Mouse (Mus musculus) hindbrain, embryonic 14.5 days (tissue): ENCODE measurements at regions not wholly inside any gene's neighbourhood (a gene's known extent, or its start where the extent isn't known, plus 50 kb on each side); places are given as distances from the start of the nearest gene placed in this dataset.
A peak's percentile ranks its signal among the peaks of the same experiment; 100 is the strongest.

Source experiments
- ATAC-seq: fragments of 200-750 bp; cut with Nextera tagmentation; 2 replicates; pipeline ENCODE4 v1.8.0; 2017; ENCODE audit warnings: moderate number of reproducible peaks, mild to moderate bottlenecking, moderate TSS enrichment, moderate library complexity; ENCODE audit not compliant: low FRiP score
- DNase-seq: peaks from one replicate; pipeline ENCODE4 v3.0.0-alpha.2; 2015; ENCODE audit warnings: low spot score
- H3K27ac ChIP-seq: fragments of 300-500 bp; sonication (generic); 2 replicates; pipeline ENCODE4 v1.5.1; 2014; ENCODE audit warnings: mild to moderate bottlenecking, moderate library complexity
- H3K27me3 ChIP-seq: fragments of 300-500 bp; sonication (generic); 2 replicates; pipeline ENCODE4 v1.6.1; 2014; ENCODE audit warnings: mild to moderate bottlenecking, low read length, mixed read lengths; ENCODE audit not compliant: control insufficient read depth, insufficient read depth
- H3K36me3 ChIP-seq: fragments of 300-500 bp; sonication (generic); replicated peaks from 2 replicates; pipeline ENCODE4 v1.6.1; 2014; ENCODE audit not compliant: control insufficient read depth, insufficient read depth
- H3K4me1 ChIP-seq: fragments of 300-500 bp; sonication (generic); replicated peaks from 2 replicates; pipeline ENCODE4 v1.6.1; 2014; ENCODE audit warnings: antibody characterized with exemption, low read length, mixed read lengths; ENCODE audit not compliant: control insufficient read depth, insufficient read depth
- H3K4me2 ChIP-seq: fragments of 300-500 bp; sonication (generic); replicated peaks from 2 replicates; pipeline ENCODE4 v1.6.1; 2014; ENCODE audit warnings: mild to moderate bottlenecking, moderate library complexity
- H3K4me3 ChIP-seq: fragments of 300-500 bp; sonication (generic); replicated peaks from 2 replicates; pipeline ENCODE4 v1.5.1; 2014; ENCODE audit warnings: mild to moderate bottlenecking, low read length
- H3K9ac ChIP-seq: fragments of 300-500 bp; sonication (generic); 2 replicates; pipeline ENCODE4 v1.6.1; 2014
- H3K9me3 ChIP-seq: fragments of 300-500 bp; sonication (generic); 2 replicates; pipeline ENCODE4 v1.6.1; 2016; ENCODE audit warnings: low read length; ENCODE audit not compliant: control insufficient read depth
- WGBS: fragments of 180-500 bp; shearing (Covaris S2); extraction: QIAGEN DNeasy Blood & Tissue Kit; methylation state at CpG from one replicate; pipeline ENCODE4 v1.1.7; 2014; 5-methylcytosine and 5-hydroxymethylcytosine counted together

DNA sequence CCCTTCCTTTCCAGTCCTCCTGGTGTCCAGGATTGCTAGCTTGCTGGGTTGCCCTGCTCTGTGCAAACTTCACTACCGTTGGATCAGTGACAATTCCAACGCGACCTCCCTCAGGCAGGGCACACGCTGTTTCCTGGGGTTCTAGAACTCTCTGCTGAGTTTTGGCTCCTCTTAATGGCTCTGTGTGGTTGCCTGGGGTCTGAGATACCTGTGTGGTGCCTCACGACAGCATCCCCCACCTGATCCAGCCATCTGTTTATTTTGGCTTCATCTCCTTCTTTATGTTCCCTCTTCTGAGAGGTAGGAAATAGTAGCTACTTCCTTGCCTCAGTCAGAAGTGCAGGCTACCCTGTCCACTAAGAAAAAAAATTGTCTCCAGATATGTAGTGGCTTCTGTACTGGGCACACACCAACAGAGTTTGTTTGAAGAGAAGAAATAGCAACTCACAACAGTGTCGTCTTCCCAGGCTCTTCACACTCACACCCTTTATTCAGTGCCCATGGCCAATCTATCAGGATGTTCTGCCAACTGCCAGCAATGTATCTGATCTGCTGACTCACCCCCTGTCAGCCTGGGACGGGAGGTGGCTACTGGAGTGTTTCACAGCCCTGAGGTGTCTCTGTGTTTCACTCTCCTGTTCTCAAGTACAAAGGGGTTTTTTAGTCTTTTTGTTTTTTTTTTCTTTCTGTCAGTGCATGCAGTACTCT is 544.1 kb downstream of the Bnc2 start:
- ATAC-seq, result no peak
- Histone ChIP-seq H3K9me3 (no peaks in the 10 kb centered on the region), H3K4me2 (no peak overlapping the region), H3K4me3 (no peak overlapping the region), H3K4me1 (no peaks in the 10 kb centered on the region), H3K9ac (no peak overlapping the region), H3K36me3 (no peaks in the 10 kb centered on the region), H3K27ac (no peak overlapping the region), H3K27me3 (no peaks in the 10 kb centered on the region)
- no peak for DNase-seq
- 61% methylated on average over 7 of the region's 7 CpGs for WGBS

DNA sequence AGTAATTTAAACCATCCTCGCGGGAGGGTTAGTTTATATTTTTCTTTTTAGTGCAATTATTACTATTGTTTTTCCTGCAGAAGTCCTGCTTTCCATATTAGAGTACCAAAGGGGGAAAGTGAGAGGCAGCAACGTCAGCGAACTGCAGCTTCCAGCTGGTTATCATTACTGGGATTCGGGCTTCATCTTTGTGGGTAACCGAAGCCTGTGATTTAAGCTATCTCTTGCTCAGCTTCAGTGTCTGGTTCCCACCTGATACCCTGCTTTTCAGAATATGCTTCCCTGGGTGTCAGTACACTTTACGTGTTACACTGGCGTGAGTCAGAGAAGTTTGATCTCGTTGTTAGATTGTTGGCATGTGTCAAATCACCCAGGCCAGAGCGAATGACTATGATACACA is 539.3 kb downstream of the Bnc2 start:
- Histone ChIP-seq H3K4me1 (0 out of 2 replicates have a peak, but pooled peaks cover 7% of the 10 kb centered on the region), H3K4me3 (no peak overlapping the region), H3K27ac (no peak overlapping the region), H3K36me3 (no peaks in the 10 kb centered on the region), H3K4me2 (no peak overlapping the region), H3K9me3 (no peaks in the 10 kb centered on the region), H3K9ac (no peak overlapping the region), H3K27me3 (no peaks in the 10 kb centered on the region)
- ATAC-seq, result no peak
- 78% methylated on average over 10 of the region's 10 CpGs for WGBS
- no peak for DNase-seq

DNA sequence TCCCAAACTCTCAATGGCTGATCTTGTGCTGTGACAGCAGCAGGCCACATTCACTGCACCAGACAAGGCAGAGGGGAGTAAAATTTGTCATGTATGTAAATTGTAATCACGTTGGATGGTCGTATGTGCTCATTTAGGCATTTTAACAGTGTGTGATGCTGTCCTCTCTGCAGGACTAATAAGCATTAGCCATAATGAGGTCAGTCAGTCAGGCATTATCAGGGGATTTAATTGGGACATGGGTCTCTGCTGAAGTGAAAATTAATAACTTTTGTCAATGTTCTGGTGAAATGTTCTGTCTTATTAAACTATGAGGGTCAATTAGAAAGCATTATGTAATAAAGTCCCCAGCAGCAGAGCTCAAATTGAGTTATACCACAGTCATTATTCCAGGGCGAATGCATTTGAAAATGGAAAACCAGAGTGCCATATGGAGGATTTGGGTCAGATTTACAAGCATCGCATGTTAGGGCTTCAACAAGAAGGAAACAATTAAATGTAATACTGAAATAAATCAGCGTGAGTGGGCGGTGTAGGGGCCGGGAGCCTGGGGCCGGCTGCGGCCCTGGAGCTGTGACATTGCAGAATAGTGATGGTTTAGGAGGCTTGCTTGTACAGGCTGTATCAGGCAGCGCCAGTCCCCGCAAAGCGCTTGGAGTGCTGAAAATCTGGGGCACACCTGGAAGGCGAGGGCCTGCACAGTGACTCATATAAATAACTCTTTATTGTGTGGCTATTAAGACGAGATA is 537.7 kb downstream of the Bnc2 start:
- H3K9me3 ChIP-seq, result no peaks in the 10 kb centered on the region
- H3K27ac ChIP-seq, result peak overlapping the region; percentile 9; the same call in 1 of the 2 replicates
- DNase-seq, result no peak
- H3K27me3 ChIP-seq, result no peaks in the 10 kb centered on the region
- peak; percentile 83 for ATAC-seq
- H3K4me3 ChIP-seq, result no peak overlapping the region
- no peak overlapping the region for H3K4me2 ChIP-seq
- H3K4me1 ChIP-seq, result 0 out of 2 replicates have a peak, but pooled peaks cover 7% of the 10 kb centered on the region
- H3K36me3 ChIP-seq, result no peaks in the 10 kb centered on the region
- H3K9ac ChIP-seq, result no peak overlapping the region
- 56% methylated on average over 14 of the region's 14 CpGs for WGBS

DNA sequence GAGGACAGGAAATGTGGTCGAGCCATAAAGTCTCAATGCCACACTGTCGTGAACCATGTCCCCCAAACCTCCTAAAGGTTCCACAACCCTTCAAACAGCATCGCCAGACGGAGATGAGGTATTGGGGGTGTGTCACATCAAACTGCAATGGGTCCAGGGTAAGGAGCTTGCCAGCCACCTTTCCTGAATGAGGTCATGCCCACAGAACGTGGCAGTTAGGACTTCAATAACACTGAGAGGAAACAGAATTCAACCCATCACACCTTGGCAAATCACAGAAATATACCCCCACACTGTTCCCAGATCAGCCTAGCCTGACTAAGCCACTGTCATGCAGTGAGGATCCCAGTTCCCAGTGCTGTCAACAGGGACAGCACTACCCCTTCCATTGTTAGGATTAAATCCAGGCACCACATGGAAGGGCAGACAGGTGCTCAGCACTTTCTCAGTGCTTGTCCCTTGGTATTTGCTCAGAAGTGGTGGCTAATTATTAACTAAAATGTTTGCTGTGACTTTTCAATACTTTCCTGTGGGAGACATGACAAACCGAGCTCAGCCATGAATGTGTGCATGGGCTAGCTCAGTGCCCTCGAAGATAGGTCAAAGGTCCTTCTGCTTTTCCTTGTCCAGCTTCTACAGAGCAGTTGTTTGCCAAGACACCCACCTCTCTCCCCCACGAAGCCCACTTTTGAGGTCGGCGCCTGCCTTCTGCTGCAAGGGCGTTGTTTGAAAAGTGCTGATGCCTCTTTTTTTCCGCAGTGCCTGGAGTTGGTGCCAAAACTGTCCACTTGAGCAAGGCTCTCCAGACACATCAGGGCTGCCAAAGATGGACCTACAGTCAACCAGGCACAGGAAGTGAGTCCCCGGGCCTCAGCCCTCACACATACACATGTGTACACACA is 525.7 kb downstream of the Bnc2 start:
- no peaks in the 10 kb centered on the region for H3K9me3 ChIP-seq
- no peak overlapping the region for H3K9ac ChIP-seq
- H3K4me2 ChIP-seq, result no peak overlapping the region
- 84% methylated on average over 13 of the region's 13 CpGs for WGBS
- no peak overlapping the region for H3K4me3 ChIP-seq
- no peak overlapping the region for H3K27ac ChIP-seq
- no peaks in the 10 kb centered on the region for H3K27me3 ChIP-seq
- H3K36me3 ChIP-seq, result no peaks in the 10 kb centered on the region
- DNase-seq (no peak), ATAC-seq (no peak)
- 0 out of 2 replicates have a peak, but pooled peaks cover 4% of the 10 kb centered on the region for H3K4me1 ChIP-seq

DNA sequence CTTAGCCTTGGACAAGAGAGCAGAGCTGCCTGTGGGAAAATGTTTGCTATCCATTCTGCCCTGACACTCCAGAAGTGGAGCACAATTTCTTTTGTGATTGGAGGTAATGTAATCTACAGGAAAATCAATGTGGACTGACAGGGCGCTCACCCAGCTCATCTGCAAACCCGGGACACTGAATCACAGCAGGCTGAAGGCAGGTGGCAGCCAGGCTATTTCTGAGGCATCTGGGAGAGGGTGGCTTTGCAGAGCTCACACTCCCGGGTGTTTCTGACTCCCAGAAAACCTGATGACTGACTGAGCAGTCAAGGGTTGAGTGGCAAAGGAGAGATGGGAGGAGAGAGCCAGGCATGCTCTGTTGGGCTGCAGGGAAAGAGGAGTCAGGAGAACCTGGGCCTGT is 524.4 kb downstream of the Bnc2 start:
- DNase-seq (no peak), ATAC-seq (no peak)
- Histone ChIP-seq H3K9ac (no peak overlapping the region; the same call in 1 of the 2 replicates), H3K4me3 (no peak overlapping the region), H3K27me3 (no peaks in the 10 kb centered on the region), H3K4me1 (0 out of 2 replicates have a peak, but pooled peaks cover 4% of the 10 kb centered on the region), H3K27ac (no peak overlapping the region; the same call in 1 of the 2 replicates), H3K36me3 (no peaks in the 10 kb centered on the region), H3K4me2 (no peak overlapping the region), H3K9me3 (no peaks in the 10 kb centered on the region)
- WGBS, result 34% methylated on average over 3 of the region's 3 CpGs

DNA sequence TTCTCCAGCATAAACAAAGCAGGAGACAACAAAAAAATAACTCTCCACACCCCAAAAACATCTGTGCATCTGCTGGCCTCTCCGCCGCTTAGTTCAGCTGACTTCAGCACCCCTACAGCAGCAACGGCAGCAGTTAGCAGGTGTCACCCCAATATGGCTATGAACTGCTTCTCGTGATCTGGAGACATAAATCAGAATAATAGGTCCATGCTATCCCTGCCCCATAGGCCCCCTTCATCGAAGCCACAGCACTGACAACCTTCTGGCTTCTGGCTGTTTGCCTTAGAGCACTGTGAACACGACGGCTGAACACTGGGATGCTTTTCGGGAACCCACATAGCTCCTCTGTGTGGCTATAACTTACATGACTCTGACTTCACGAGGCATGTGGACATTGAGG is 523.8 kb downstream of the Bnc2 start:
- 72% methylated on average over 9 of the region's 9 CpGs for WGBS
- DNase-seq (no peak), ATAC-seq (no peak)
- H3K4me3 ChIP-seq, result no peak overlapping the region
- H3K4me2 ChIP-seq, result no peak overlapping the region
- H3K9me3 ChIP-seq, result no peaks in the 10 kb centered on the region
- H3K36me3 ChIP-seq, result no peaks in the 10 kb centered on the region
- H3K4me1 ChIP-seq, result 0 out of 2 replicates have a peak, but pooled peaks cover 4% of the 10 kb centered on the region
- H3K27me3 ChIP-seq, result no peaks in the 10 kb centered on the region
- H3K27ac ChIP-seq, result peak overlapping the region; percentile 54; the same call in 1 of the 2 replicates
- no peak overlapping the region for H3K9ac ChIP-seq

DNA sequence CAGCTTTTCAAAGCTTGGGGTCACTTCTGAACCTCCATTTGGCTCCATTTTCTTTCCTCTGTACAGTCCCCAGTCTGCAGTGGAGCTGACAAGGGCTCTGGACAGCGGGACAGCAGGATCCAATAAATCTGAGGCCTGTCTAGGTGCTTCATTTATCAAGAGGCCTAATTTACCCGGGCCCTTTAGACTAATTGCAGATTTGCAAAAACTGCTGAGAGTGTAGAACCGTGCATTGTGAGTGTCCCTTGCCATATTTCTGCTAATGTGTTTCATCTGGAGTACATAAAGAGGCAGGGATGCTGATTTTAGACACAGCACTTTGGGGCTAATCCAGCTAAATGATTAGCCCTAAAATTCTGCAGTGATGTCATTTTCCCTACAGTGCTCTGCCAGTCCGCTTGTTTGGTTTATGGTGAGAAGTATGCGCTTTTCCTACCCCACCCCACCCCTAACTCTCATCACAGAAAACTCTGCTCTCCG is 523.1 kb downstream of the Bnc2 start:
- no peaks in the 10 kb centered on the region for H3K27me3 ChIP-seq
- ATAC-seq (peak; percentile 37; the same call in 1 of the 2 replicates), DNase-seq (no peak)
- no peak overlapping the region for H3K4me3 ChIP-seq
- no peak overlapping the region for H3K9ac ChIP-seq
- WGBS, result 51% methylated on average over 6 of the region's 6 CpGs
- H3K4me1 ChIP-seq, result 0 out of 2 replicates have a peak, but pooled peaks cover 4% of the 10 kb centered on the region
- H3K4me2 ChIP-seq, result no peak overlapping the region
- H3K9me3 ChIP-seq, result no peaks in the 10 kb centered on the region
- no peaks in the 10 kb centered on the region for H3K36me3 ChIP-seq
- H3K27ac ChIP-seq, result no peak overlapping the region

DNA sequence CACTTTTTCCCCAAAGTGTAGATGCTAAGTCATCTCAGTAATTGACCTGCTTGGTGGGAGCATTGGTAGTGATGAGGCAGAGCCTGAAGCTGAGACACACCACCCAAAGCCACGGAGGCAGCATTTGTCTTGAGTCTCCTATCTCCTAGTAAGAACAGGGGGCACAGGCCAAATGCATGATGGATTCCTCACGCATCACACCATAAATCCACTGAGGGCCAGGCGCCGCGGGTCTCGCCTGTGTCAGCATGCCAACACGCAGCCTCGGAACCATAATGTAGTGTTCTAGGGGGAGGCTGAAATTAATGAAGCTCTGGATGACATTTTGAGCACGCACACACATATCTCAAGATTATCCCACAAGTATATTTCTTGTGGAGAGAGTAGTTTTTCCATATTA is 521.5 kb downstream of the Bnc2 start:
- ATAC-seq, result no peak
- 94% methylated on average over 9 of the region's 9 CpGs for WGBS

More for the DNA sequence above, 521.5 kb downstream of the Bnc2 start:
- Histone ChIP-seq H3K9me3 (no peaks in the 10 kb centered on the region), H3K36me3 (no peaks in the 10 kb centered on the region), H3K4me2 (no peak overlapping the region), H3K4me3 (no peak overlapping the region), H3K27me3 (no peaks in the 10 kb centered on the region), H3K27ac (no peak overlapping the region), H3K9ac (no peak overlapping the region), H3K4me1 (0 out of 2 replicates have a peak, but pooled peaks cover 4% of the 10 kb centered on the region)
- DNase-seq, result no peak
